Mouse (Mus musculus) left cerebral cortex, postnatal 10 days (tissue): Measurements from ENCODE around the gene Gm11009. TPM values are rescaled to one million over a fixed set of nuclear protein-coding genes. Genes with fewer than 3 reads are reported as not detected.
"Not testable (repeated sequence)": the region's sequence is repeated elsewhere in the genome, so short reads cannot be mapped to it uniquely, and the experiment has no call there.

Experiments
- DNase-seq, 2 experiments: peaks; one replicate each; pipeline ENCODE4 v3.0.0; 2021 to 2022; ENCODE audit warnings: low spot score in 2 of 2, mixed read lengths in 1 of 2; ENCODE audit errors: extremely low spot score in 1 of 2
- intact Hi-C: fragments of 180-260 bp; cut with DNase I; formaldehyde crosslinking; loops from one replicate; pipeline ENCODE4 v1.15.1; 2025
- total RNA-seq, 2 experiments: library from RNA; stranded (reverse); gene quantifications; 2 replicates each; pipeline ENCODE4 v1.2.3; 2021

Gene Gm11009
- not detected for total RNA-seq

GRCm38 (mm10) chr2:176319394-176319793 is at the start of gene Gm11009:
TSS of gene Gm11009 (minus strand) at chr2:176319494.
- DNase-seq, intact Hi-C loops: not testable (repeated sequence)

Other genes with a start within 250 kb of the Gm11009 start
- 1 to 10 TPM; 2.8 to 3.2 TPM for gene Gm2004, start 169.7 kb downstream of the Gm11009 start, total RNA-seq
- 10 to 100 TPM in 1 of 2 experiments, 1 to 10 TPM in 1; 4.8 to 10.3 TPM for gene 2210418O10Rik, start 92.9 kb downstream of the Gm11009 start, total RNA-seq
- gene Gm14435, start 104.1 kb upstream of the Gm11009 start, total RNA-seq = 10 to 100 TPM; 17.7 to 26.0 TPM
- not detected for gene Gm14434, start 167.3 kb upstream of the Gm11009 start, total RNA-seq
- not detected for gene Zfp967, start 201.6 kb upstream of the Gm11009 start, total RNA-seq